11 mouse cellular contexts compared by ENCODE assay signal in the genomic region with DNA sequence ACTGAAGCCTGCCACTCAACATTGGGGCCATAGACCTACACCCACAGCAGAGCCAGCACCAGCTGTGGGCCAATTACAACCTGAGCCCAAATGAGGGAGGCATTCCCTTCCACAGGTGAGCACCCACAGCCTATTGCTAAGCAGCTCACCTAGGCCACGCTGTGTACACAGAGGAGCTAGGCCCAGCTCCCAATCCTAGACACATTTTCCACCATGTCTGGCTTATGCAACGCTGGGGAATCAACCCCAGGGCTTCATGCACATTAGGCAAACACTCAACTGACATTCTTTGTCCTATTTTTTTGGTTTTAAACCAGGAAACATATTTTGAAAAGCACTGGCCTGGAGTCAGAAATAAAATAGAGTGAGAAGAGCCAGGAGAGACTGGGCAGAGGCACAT. TPM values are rescaled to one million over a fixed set of nuclear protein-coding genes. Genes with fewer than 3 reads are reported as not detected.
DNase-seq lines count a peak whose midpoint lies in the region; ATAC-seq and TF ChIP-seq lines count a peak whose summit lies in the region.
"Had no signal": no experiment of that assay in that cellular context is flagged by ENCODE, and none has a peak within 500 bp of the region (broad histone marks: within the 10 kb centered on the region; RNA-seq: fewer than 3 reads in every experiment).

No protein-coding gene starts in this region.

- intact Hi-C loops in left cerebral cortex, postnatal 14 days (cut with DNase I), result no loop called here

- peak overlapping the region; percentile 77 for H3K27ac ChIP-seq in kidney, embryonic 15.5 days
- H3K27ac ChIP-seq in brown adipose tissue, adult 24 weeks (replicated peaks; ENCODE audit: low read depth, low read length), result peak overlapping the region; percentile 69
- peak overlapping the region; percentile 38; the same call in 1 of the 2 replicates for H3K27ac ChIP-seq in limb, embryonic 14.5 days (replicated peaks; ENCODE audit: low read depth, low read length)

- H3K27me3 ChIP-seq in kidney, embryonic 15.5 days, result no peaks in the 10 kb centered on the region
- no peaks in the 10 kb centered on the region for H3K27me3 ChIP-seq in limb, embryonic 14.5 days (ENCODE audit: control insufficient read depth, insufficient read depth, low read length)

- H3K4me2 ChIP-seq in kidney, embryonic 15.5 days, result no peak overlapping the region
- H3K4me2 ChIP-seq in limb, embryonic 14.5 days (replicated peaks; ENCODE audit: low read depth, low read length, severe bottlenecking), result no peak overlapping the region

- TF ChIP-seq POLR2A in limb, embryonic 14.5 days (IDR thresholded peaks at IDR 0.05; ENCODE audit: borderline replicate concordance, extremely low read depth, insufficient read depth, insufficient read length), result no peak

- H3K9ac ChIP-seq in kidney, embryonic 15.5 days, result no peak overlapping the region
- H3K9ac ChIP-seq in limb, embryonic 14.5 days (ENCODE audit: low read depth, low read length, severe bottlenecking), result no peak overlapping the region

- no peaks in the 10 kb centered on the region for H3K9me3 ChIP-seq in kidney, embryonic 15.5 days (replicated peaks)
- H3K9me3 ChIP-seq in limb, embryonic 14.5 days (ENCODE audit: control insufficient read depth, low read length), result no peaks in the 10 kb centered on the region

- DNase-seq in kidney, adult 9 months, result no peak
- DNase-seq in Muller cell, postnatal 12 days (ENCODE audit: inconsistent ontology term), result peak; percentile 43
- DNase-seq in limb, embryonic 14.5 days (ENCODE audit: low spot score), result no peak
- DNase-seq in left cerebral cortex, postnatal 14 days (ENCODE audit: low spot score in 2 of 2), result no peak
- no peak for DNase-seq in retina, postnatal 1 day
- DNase-seq in frontal cortex, postnatal 36 days (ENCODE audit: low spot score in 2 of 2), result no peak
- DNase-seq: cerebellum, postnatal 14 days; midbrain, embryonic 14.5 days; right cerebral cortex, postnatal 25 days had no signal

- 82% methylated on average over 2 of the region's 2 CpGs for WGBS in kidney, embryonic 15.5 days
- 68% methylated on average over 2 of the region's 2 CpGs for WGBS in limb, embryonic 14.5 days

- no peak overlapping the region for H3K4me3 ChIP-seq in kidney, embryonic 15.5 days (replicated peaks)
- no peak overlapping the region for H3K4me3 ChIP-seq in brown adipose tissue, adult 24 weeks (ENCODE audit: insufficient read depth, low read depth, low read length)
- H3K4me3 ChIP-seq in limb, embryonic 14.5 days (replicated peaks; ENCODE audit: low read length), result no peak overlapping the region

- H3K36me3 ChIP-seq in kidney, embryonic 15.5 days, result peaks cover 4% of the 10 kb centered on the region
- H3K36me3 ChIP-seq in limb, embryonic 14.5 days (ENCODE audit: control insufficient read depth, insufficient read depth, low read length), result peaks cover 5% of the 10 kb centered on the region; the same call in 1 of the 2 replicates

- ATAC-seq in kidney, embryonic 15.5 days (replicated peaks; ENCODE audit: low FRiP score), result no peak
- no peak for ATAC-seq in limb, embryonic 14.5 days (ENCODE audit: low FRiP score, low read depth)

- peaks cover 64% of the 10 kb centered on the region for H3K4me1 ChIP-seq in kidney, embryonic 15.5 days
- peaks cover 52% of the 10 kb centered on the region for H3K4me1 ChIP-seq in brown adipose tissue, adult 24 weeks (ENCODE audit: control insufficient read depth, insufficient read depth, insufficient read length, low read length)
- H3K4me1 ChIP-seq in limb, embryonic 14.5 days (ENCODE audit: control insufficient read depth, insufficient read depth, low read length), result peaks cover 53% of the 10 kb centered on the region

RNA-seq across cellular contexts. Expression of a gene that starts 19.7 kb away (rescaled TPM):
- polyA plus RNA-seq in kidney, embryonic 15.5 days (2015; fragmentation: Nextera tagmentation; extraction: Ambion mirVana), result 5.8 and 6.9 TPM in 2 replicates
- 13.2 TPM in 2 replicates for polyA plus RNA-seq in brown adipose tissue, adult 24 weeks (2012; ENCODE audit: insufficient read depth, insufficient read length, missing spikeins)
- polyA plus RNA-seq in limb, embryonic 14.5 days (2012; rRNA removed), result 36.3 and 48.4 TPM in 2 replicates
- 9.5 and 9.8 TPM in 2 replicates for polyA plus RNA-seq in limb, embryonic 14.5 days (2014; fragmentation: Nextera tagmentation; extraction: Ambion mirVana)
- 10 to 100 TPM in 1 of 2 experiments, 1 to 10 TPM in 1; 9.5 to 10.5 TPM for total RNA-seq in left cerebral cortex, postnatal 14 days (2021)

RNA-seq across cellular contexts. Expression of a gene that starts 41.5 kb away (rescaled TPM):
- polyA plus RNA-seq in kidney, embryonic 15.5 days (2015; fragmentation: Nextera tagmentation; extraction: Ambion mirVana), result 39.7 and 43.9 TPM in 2 replicates
- 5.3 and 6.6 TPM in 2 replicates for polyA plus RNA-seq in brown adipose tissue, adult 24 weeks (2012; ENCODE audit: insufficient read depth, insufficient read length, missing spikeins)
- polyA plus RNA-seq in limb, embryonic 14.5 days (2012; rRNA removed), result 76.0 and 94.1 TPM in 2 replicates
- polyA plus RNA-seq in limb, embryonic 14.5 days (2014; fragmentation: Nextera tagmentation; extraction: Ambion mirVana), result 56.4 and 56.9 TPM in 2 replicates
- total RNA-seq in left cerebral cortex, postnatal 14 days (2021), result 10 to 100 TPM; 42.8 to 52.3 TPM
